Mouse (Mus musculus): ENCODE measurements around the gene Pdxk. TPM values are rescaled to one million over a fixed set of nuclear protein-coding genes. Genes with fewer than 3 reads are reported as not detected.
"Not testable (repeated sequence)": the region's sequence is repeated elsewhere in the genome, so short reads cannot be mapped to it uniquely, and the experiment has no call there.

Pdxk gene
- polyA plus RNA-seq, 1 experiment from 2014 or later: 30.0 TPM

GRCm38 (mm10) chr10:78429180-78429579 lies 35.6 kb downstream of the Pdxk start:
- H3K4me3 ChIP-seq (replicated peaks; ENCODE audit: low read length): no peak overlapping the region
- peaks cover 7% of the 10 kb centered on the region for H3K4me1 ChIP-seq (replicated peaks; ENCODE audit: control insufficient read depth, insufficient read depth, low read length)
- H3K4me2 ChIP-seq (replicated peaks): no peak overlapping the region
- no peaks in the 10 kb centered on the region for H3K9me3 ChIP-seq (ENCODE audit: control insufficient read depth, low read length)
- H3K9ac ChIP-seq: no peak overlapping the region
- ATAC-seq (ENCODE audit: low FRiP score): no peak
- 94% methylated on average over 5 of the region's 5 CpGs for WGBS
- no peak for DNase-seq (ENCODE audit: low spot score)
- no peak overlapping the region for H3K27ac ChIP-seq
- H3K27me3 ChIP-seq (ENCODE audit: control insufficient read depth, insufficient read depth, low read length): no peaks in the 10 kb centered on the region
- peaks cover 24% of the 10 kb centered on the region for H3K36me3 ChIP-seq (replicated peaks; ENCODE audit: control insufficient read depth, insufficient read depth)

GRCm38 (mm10) chr10:78428070-78428469 lies 36.7 kb downstream of the Pdxk start:
- H3K36me3 ChIP-seq (replicated peaks; ENCODE audit: control insufficient read depth, insufficient read depth): peaks cover 24% of the 10 kb centered on the region
- H3K4me3 ChIP-seq (replicated peaks; ENCODE audit: low read length): no peak overlapping the region
- no peak overlapping the region for H3K9ac ChIP-seq
- H3K27me3 ChIP-seq (ENCODE audit: control insufficient read depth, insufficient read depth, low read length): no peaks in the 10 kb centered on the region
- no peak overlapping the region for H3K4me2 ChIP-seq (replicated peaks)
- 91% methylated on average over 11 of the region's 11 CpGs for WGBS
- H3K27ac ChIP-seq: no peak overlapping the region
- peaks cover 7% of the 10 kb centered on the region for H3K4me1 ChIP-seq (replicated peaks; ENCODE audit: control insufficient read depth, insufficient read depth, low read length)
- no peak for ATAC-seq (ENCODE audit: low FRiP score)
- DNase-seq (ENCODE audit: low spot score): no peak
- H3K9me3 ChIP-seq (ENCODE audit: control insufficient read depth, low read length): no peaks in the 10 kb centered on the region

GRCm38 (mm10) chr10:78426117-78426735 lies 38.5 kb downstream of the Pdxk start:
- no peak for DNase-seq (ENCODE audit: low spot score)
- WGBS: 53% methylated on average over 6 of the region's 6 CpGs
- peaks cover 24% of the 10 kb centered on the region for H3K36me3 ChIP-seq (replicated peaks; ENCODE audit: control insufficient read depth, insufficient read depth)
- peaks cover 7% of the 10 kb centered on the region for H3K4me1 ChIP-seq (replicated peaks; ENCODE audit: control insufficient read depth, insufficient read depth, low read length)
- peak overlapping the region; percentile 69 for H3K4me3 ChIP-seq (replicated peaks; ENCODE audit: low read length)
- H3K27me3 ChIP-seq (ENCODE audit: control insufficient read depth, insufficient read depth, low read length): no peaks in the 10 kb centered on the region
- H3K9me3 ChIP-seq (ENCODE audit: control insufficient read depth, low read length): no peaks in the 10 kb centered on the region
- no peak for ATAC-seq (ENCODE audit: low FRiP score)
- H3K9ac ChIP-seq: peak overlapping the region; percentile 85
- H3K27ac ChIP-seq: no peak overlapping the region; the same call in 1 of the 2 replicates
- H3K4me2 ChIP-seq (replicated peaks): peak overlapping the region; percentile 63

- Histone ChIP-seq H3K4me1 (replicated peaks; ENCODE audit: control insufficient read depth, insufficient read depth, low read length) (peaks cover 7% of the 10 kb centered on the region), H3K9ac (peak within 1 kb of the TSS; percentile 85), H3K27me3 (ENCODE audit: control insufficient read depth, insufficient read depth, low read length) (no peaks in the 10 kb centered on the region), H3K36me3 (replicated peaks; ENCODE audit: control insufficient read depth, insufficient read depth) (peaks cover 24% of the 10 kb centered on the region), H3K9me3 (ENCODE audit: control insufficient read depth, low read length) (no peaks in the 10 kb centered on the region), H3K27ac (peak within 1 kb of the TSS; percentile 11; the same call in 1 of the 2 replicates), H3K4me2 (replicated peaks) (peak within 1 kb of the TSS; percentile 63), H3K4me3 (replicated peaks; ENCODE audit: low read length) (peak within 1 kb of the TSS; percentile 69)
- DNase-seq (ENCODE audit: low spot score): peak; percentile 83
- peak; percentile 94 for ATAC-seq (ENCODE audit: low FRiP score)
- 1% methylated on average over 39 of the region's 40 CpGs for WGBS
Measured at GRCm38 (mm10) chr10:78425181-78426041, 39.4 kb downstream of the Pdxk start, which contains the start of gene Cstb. Gene Cstb, plus strand, starts transcription at chr10:78425669.

GRCm38 (mm10) chr10:78422614-78423013 lies 42.2 kb downstream of the Pdxk start:
- WGBS: 95% methylated on average over 3 of the region's 3 CpGs
- Histone ChIP-seq H3K27me3 (ENCODE audit: control insufficient read depth, insufficient read depth, low read length) (no peaks in the 10 kb centered on the region), H3K4me3 (replicated peaks; ENCODE audit: low read length) (no peak overlapping the region), H3K9ac (no peak overlapping the region), H3K36me3 (replicated peaks; ENCODE audit: control insufficient read depth, insufficient read depth) (peaks cover 9% of the 10 kb centered on the region), H3K9me3 (ENCODE audit: control insufficient read depth, low read length) (no peaks in the 10 kb centered on the region), H3K4me1 (replicated peaks; ENCODE audit: control insufficient read depth, insufficient read depth, low read length) (peaks cover 7% of the 10 kb centered on the region), H3K27ac (no peak overlapping the region), H3K4me2 (replicated peaks) (no peak overlapping the region)
- DNase-seq (ENCODE audit: low spot score): no peak
- no peak for ATAC-seq (ENCODE audit: low FRiP score)

GRCm38 (mm10) chr10:78420929-78421328 lies 43.8 kb downstream of the Pdxk start:
- WGBS: 93% methylated on average over 2 of the region's 2 CpGs
- H3K9me3 ChIP-seq (ENCODE audit: control insufficient read depth, low read length): no peaks in the 10 kb centered on the region
- ATAC-seq (ENCODE audit: low FRiP score): no peak

GRCm38 (mm10) chr10:78418791-78419190 lies 46.0 kb downstream of the Pdxk start:
- no peak overlapping the region for H3K9ac ChIP-seq
- H3K4me3 ChIP-seq (replicated peaks; ENCODE audit: low read length): no peak overlapping the region
- ATAC-seq (ENCODE audit: low FRiP score): no peak
- no peaks in the 10 kb centered on the region for H3K36me3 ChIP-seq (replicated peaks; ENCODE audit: control insufficient read depth, insufficient read depth)
- no peak for DNase-seq (ENCODE audit: low spot score)
- no peak overlapping the region for H3K4me2 ChIP-seq (replicated peaks)
- H3K27ac ChIP-seq: no peak overlapping the region
- whole genome bisulfite sequencing: 79% methylated on average over 2 of the region's 2 CpGs
- H3K27me3 ChIP-seq (ENCODE audit: control insufficient read depth, insufficient read depth, low read length): no peaks in the 10 kb centered on the region
- H3K9me3 ChIP-seq (ENCODE audit: control insufficient read depth, low read length): no peaks in the 10 kb centered on the region
- H3K4me1 ChIP-seq (replicated peaks; ENCODE audit: control insufficient read depth, insufficient read depth, low read length): no peaks in the 10 kb centered on the region

More at GRCm38 (mm10) chr10:78420929-78421328, 43.8 kb downstream of the Pdxk start:
- Histone ChIP-seq H3K9ac (no peak overlapping the region), H3K36me3 (replicated peaks; ENCODE audit: control insufficient read depth, insufficient read depth) (no peaks in the 10 kb centered on the region), H3K27ac (no peak overlapping the region), H3K27me3 (ENCODE audit: control insufficient read depth, insufficient read depth, low read length) (no peaks in the 10 kb centered on the region), H3K4me3 (replicated peaks; ENCODE audit: low read length) (no peak overlapping the region), H3K4me1 (replicated peaks; ENCODE audit: control insufficient read depth, insufficient read depth, low read length) (no peaks in the 10 kb centered on the region), H3K4me2 (replicated peaks) (no peak overlapping the region)
- DNase-seq (ENCODE audit: low spot score): no peak

- Histone ChIP-seq H3K27me3 (ENCODE audit: control insufficient read depth, insufficient read depth, low read length) (no peaks in the 10 kb centered on the region), H3K4me3 (replicated peaks; ENCODE audit: low read length) (no peak overlapping the region), H3K4me2 (replicated peaks) (no peak overlapping the region), H3K27ac (no peak overlapping the region), H3K4me1 (replicated peaks; ENCODE audit: control insufficient read depth, insufficient read depth, low read length) (no peaks in the 10 kb centered on the region), H3K9me3 (ENCODE audit: control insufficient read depth, low read length) (no peaks in the 10 kb centered on the region), H3K9ac (no peak overlapping the region), H3K36me3 (replicated peaks; ENCODE audit: control insufficient read depth, insufficient read depth) (no peaks in the 10 kb centered on the region)
- ATAC-seq (ENCODE audit: low FRiP score): no peak
- DNase-seq (ENCODE audit: low spot score): no peak
- WGBS: 47% methylated on average over 5 of the region's 5 CpGs
Measured at GRCm38 (mm10) chr10:78417888-78418287, 46.9 kb downstream of the Pdxk start.

- not testable (repeated sequence) for H3K4me2 ChIP-seq (replicated peaks); ATAC-seq (ENCODE audit: low FRiP score); H3K27ac ChIP-seq; H3K9me3 ChIP-seq (ENCODE audit: control insufficient read depth, low read length); H3K27me3 ChIP-seq (ENCODE audit: control insufficient read depth, insufficient read depth, low read length); H3K9ac ChIP-seq; DNase-seq (ENCODE audit: low spot score); H3K4me3 ChIP-seq (replicated peaks; ENCODE audit: low read length)
- WGBS: 85% methylated on average over 3 of the region's 4 CpGs
- H3K36me3 ChIP-seq (replicated peaks; ENCODE audit: control insufficient read depth, insufficient read depth): peaks cover 11% of the 10 kb centered on the region
- H3K4me1 ChIP-seq (replicated peaks; ENCODE audit: control insufficient read depth, insufficient read depth, low read length): peaks cover 11% of the 10 kb centered on the region
Measured at GRCm38 (mm10) chr10:78414936-78415335, 49.8 kb downstream of the Pdxk start.

All from hindbrain, embryonic 14.5 days (tissue).